Mouse (Mus musculus) small intestine, adult 2 months (tissue): ENCODE measurements around the gene Tmem8.

Experiments used
- CTCF ChIP-seq: fragments of 200-500 bp; IDR thresholded peaks from 2 replicates; pipeline ENCODE4 v1.5.1; 2012; ENCODE audit warnings: low read depth, mild to moderate bottlenecking, control low read depth, inconsistent platforms, low read length, moderate library complexity, mixed read lengths; ENCODE audit not compliant: insufficient replicate concordance, insufficient read length; ENCODE audit errors: extremely low read depth
- POLR2A ChIP-seq: fragments of 200-500 bp; IDR thresholded peaks from 2 replicates; pipeline ENCODE4 v1.6.1; 2012; ENCODE audit warnings: low read depth, mild to moderate bottlenecking, control low read depth, inconsistent platforms, low read length, moderate library complexity

DNA sequence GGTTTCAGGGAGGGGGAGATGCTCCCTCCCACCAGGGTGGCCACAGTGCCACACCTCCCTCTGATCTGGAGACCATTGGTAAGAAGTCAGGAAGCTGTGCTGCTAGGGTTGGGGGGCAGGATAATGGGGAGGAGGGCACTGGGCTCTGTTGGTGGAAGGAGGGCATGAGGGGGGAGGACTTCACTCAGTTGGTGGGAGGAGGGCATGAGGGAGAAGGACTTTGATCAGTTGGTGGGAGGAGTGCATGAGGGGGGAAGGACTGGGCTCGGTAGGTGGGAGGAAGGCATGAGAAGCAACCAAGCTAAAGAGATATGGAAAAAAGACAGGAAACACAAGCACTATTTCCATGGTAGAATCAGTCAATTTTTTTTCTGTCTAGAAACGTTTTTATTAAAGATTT is 32.2 kb upstream of the Tmem8 start:
- TF ChIP-seq CTCF (no peak), POLR2A (no peak)
